Mouse (Mus musculus) right cerebral cortex, adult 2 months (tissue): Measurements from ENCODE around the gene Palld.

Experiments used
- DNase-seq, 2 experiments: peaks; one replicate each; pipeline ENCODE4 v3.0.0; 2021 to 2022; ENCODE audit warnings: low spot score in 2 of 2

The Palld gene

DNA sequence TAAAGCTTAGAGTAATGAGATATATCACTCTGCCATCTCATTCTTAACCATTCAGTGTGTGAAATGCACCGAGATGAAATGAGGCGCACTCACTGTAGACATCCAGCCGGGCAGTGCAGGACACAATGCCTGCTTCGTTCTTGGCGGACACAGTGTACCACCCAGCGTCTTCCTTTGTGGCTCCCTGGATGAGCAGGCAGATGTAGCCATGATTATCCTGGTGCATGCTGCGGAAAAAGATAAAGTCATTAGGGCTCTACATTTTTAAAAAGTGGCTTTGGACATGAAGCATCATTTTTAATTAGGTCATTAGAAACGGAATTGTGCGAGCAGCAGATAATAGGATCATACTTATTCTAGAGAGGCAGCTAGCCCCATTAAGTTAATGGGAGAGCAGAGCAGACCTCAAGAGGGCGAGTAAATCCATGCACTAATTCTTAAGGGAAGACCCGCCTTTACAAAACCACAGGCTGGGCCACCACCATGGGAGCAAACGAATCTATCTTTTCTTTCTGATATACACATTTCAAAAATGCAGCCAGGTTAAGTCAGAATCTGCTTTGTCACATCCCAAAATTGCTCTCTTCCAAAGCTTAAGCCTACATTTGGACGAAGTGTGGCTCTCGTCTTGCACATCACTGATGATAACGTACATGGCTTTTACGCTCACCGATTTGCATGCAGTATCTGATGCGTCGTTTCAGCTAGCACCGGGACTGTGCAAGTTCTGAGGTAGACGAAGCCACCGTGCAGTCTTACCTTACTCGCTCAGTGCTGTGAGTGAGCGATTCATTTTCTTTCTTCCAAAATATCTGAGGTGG lies 387.2 kb downstream of the Palld start:
- peak; percentile 17 to 21 for DNase-seq

DNA sequence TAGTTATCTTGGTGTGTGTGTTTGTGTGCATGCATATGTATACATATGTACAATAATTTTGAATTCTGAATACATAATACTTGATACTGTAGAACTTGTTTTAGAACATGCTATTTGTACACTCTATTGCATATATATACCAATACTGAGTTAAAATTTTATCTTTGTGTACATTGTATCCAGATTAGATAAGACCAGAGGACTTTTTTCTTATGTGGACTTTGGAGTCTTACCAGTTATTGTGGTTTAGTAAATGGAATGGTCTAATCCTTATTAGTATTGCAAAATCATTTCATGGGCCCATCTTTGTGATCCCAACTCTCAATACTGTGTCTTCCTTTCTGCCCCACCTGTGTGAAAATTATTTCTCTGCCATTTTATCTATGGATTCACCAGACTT lies 400.2 kb downstream of the Palld start:
- DNase-seq, result no peak

DNA sequence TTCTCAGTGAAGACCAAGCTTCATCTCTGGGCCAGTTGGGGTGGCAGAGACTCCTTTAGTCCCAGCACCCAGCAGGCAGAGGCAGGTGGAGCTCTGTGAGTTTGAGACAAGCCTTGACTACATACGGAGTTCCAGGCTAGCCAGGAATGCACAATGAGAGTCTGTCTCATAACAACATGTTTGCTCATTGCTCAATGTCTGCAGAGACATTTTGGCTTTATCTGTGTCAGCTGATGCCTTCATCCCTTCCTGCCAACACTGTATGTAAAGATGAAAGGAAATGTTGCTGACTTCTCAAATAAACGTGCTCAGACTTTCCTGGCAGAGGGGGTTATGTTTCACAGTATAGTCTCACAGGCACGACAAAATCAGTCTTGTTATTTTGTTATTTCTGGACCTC lies 401.6 kb downstream of the Palld start:
- DNase-seq, result no peak

DNA sequence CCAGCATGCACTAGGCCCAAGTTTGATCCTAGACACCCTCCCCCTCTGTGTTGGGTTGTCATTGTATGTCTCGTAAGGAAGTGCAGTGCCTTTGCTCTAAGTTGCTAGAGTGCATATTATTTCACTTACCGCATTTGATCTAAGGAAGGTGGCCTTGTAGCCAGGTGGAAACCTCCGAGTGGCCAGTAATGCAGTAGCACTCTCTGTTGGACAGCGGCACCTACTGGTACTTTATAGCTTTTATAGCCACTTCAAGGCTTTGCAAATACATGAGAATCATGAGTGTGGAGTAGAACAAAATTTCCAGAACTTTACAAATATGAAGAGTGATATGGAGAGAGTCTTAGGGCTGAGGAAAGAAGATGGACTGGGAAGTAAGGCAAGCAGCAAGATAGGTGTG lies 403.5 kb downstream of the Palld start:
- peak; percentile 27 to 37 for DNase-seq

DNA sequence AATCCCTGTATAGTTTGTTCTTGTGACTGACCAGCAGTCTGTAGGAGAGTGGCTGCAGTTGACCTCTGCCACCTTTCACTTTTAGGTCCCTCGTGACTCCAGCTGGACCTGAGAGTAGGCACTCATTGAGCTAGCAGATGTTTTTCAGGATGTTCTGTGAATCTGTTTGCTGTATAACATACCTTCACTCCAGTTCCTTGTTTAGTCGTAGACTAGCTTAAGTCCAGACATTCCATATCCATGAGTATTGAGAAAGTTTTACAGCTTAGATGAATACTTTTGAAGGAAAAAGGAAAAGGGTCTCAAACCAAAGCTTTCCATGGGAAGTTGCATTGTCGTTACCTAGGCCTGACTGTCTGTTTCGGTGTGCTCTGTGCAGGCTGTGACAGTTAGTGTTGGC lies 405.4 kb downstream of the Palld start:
- DNase-seq, result no peak

DNA sequence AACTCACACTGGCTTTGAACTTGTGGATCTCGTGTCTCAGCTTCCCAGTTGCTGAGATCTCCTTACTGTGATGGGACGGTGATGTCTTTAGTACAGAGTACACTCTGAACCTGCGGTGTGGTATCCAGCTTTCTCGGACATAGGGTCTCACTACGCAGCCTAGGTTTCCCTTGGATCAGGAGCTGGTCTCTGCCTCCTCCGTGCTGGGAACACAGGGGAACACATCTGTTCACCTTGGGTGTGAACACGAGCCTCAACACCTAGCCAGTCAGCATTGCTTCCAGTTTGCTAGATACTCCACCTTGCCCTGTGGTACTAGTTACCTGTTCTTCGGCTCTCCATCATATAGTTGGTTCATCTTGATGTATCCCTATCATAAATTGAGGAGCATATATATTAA lies 413.9 kb downstream of the Palld start:
- no peak for DNase-seq

DNA sequence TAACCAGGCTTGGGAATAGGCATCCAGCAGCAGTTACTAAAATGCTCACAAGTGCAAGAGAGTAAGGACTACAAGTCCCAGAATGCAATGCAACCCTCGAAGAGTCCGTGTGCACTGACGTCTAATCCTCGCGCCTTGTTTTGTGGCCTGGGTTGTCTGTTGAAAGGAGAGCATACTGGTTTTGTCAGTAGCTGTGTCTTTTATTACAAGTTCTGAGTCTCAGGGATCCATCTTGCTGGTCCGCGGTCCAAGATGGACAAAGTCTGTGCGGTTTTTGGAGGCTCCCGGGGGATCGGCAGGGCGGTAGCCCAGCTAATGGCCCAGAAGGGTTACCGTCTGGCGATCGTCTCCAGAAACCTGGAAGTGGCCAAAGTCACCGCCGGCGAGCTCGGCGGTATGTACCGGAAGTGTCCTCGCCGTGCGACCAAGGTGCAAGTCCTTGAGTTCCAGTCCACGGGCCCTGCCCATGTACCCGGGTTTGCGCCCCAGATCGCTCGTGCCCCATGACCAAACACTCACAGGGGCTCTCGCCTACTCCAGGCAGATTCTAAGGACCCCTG lies 414.8 kb downstream of the Palld start, which contains the start of gene Cbr4:
Gene Cbr4, plus strand, starts transcription at position 138 of the 560 bp plus-strand sequence.
- peak; percentile 91 to 94 for DNase-seq

DNA sequence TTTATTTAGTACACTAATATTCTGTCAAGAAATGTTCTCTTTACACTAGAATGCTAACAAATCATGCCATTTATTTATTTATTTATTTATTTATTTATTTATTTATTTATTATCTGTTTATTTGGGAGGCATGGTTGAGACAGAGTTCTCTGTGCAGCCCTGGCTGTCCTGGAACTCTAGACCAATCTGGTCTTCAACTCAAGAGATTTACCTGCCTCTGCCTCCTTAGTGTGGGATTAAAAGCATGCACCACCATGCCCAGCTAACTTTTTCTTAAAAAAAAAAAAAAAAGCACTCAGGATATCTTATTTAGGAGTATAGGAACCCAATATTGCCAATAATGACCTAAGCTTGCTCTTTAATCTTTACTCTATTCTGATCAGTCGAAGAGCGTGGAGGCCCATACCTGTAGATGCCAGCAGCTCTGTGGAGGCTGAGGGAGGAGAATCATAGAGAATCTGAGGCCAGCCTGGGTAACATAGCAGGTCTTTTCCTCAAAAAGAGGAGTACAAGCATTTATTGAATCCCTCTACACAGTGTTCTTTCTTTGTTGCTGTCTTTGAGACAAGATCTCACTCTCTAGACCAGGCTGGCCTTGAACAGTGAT lies 415.5 kb downstream of the Palld start:
- DNase-seq, result no peak

DNA sequence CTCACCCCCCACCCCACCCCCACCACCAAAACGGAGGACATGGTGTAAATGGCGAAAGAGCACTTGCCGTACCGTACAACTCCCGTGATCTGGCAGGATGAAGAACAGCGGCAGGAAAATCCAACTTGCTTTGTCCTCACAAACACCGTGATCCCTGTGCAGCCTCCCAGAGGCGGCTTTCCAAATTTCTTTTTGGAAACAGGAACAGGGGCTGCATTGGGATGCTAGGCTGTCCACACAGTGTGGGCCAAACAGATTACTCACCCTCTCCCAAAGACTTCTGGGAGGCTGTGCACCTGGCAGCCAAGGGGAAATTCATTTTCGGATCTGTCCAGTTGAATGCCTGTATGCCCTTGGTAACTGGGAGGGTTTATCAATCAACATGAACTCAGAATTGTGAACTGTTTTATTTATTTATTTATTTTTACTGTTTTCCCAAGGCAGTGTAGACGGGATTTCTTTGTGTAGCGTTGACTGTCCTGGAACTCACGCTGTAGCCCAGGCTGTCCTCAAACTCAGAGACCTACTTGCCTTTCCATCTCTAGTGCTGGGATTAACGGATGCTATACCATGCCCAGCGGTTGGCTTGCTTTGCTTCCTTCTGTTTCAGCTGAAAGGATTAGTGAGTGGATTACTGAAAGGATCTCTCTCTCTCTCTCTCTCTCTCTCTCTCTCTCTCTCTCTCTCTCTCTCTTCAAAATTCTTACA lies 422.1 kb downstream of the Palld start:
- no peak for DNase-seq

DNA sequence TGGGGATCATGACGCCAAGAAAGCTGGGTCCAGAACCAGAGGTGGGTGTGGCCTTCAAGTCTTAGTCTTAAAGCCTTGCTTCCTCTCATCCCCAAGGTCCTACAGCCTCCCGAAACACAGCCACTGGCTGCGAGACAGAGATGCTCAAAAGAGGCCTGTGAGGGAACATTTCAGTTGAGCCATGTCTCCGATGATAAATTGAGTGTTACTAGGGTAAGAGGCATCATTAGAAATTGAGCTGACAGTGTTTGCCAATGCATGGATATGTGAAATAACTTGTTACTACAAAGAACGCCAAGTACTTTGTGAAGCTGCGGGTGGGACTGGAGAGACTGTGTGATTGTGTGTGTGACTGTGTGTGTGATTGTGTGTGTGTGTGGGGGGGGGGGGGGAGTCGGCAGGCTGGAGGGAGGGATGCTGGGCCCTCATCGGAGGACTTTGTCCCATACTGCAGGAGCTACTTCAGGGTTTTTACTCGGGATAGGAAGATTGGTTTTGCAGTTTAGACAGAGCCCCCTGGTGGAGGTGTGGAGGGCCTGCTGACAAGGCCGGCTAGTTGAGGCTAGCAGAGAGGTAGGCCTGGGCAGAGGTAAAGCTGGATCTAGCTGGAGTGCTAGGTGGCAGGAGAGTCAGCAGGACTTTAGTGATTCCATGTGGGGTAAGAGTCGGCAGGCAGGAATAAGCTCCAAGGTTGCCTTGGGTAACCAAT lies 422.8 kb downstream of the Palld start:
- DNase-seq, result peak; percentile 53 to 71

DNA sequence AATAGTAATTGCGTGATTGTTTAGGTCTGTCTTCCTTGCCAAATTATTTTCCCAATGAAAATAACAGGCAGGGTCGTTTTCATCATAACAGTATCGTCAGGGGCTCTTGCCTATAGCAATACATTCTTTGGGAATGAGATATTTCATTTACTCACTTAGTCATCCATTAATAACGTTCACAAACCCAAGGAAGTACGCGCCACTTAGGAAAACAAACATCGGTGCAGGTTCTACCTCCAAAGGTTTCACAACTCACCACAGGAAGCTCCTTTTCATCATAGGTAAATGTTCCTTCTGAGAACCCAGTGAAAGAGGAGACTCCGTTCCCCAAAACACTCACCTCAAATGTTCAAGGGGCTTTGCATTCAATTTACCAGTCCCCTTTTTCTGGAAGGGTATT lies 423.7 kb downstream of the Palld start:
- no peak for DNase-seq

DNA sequence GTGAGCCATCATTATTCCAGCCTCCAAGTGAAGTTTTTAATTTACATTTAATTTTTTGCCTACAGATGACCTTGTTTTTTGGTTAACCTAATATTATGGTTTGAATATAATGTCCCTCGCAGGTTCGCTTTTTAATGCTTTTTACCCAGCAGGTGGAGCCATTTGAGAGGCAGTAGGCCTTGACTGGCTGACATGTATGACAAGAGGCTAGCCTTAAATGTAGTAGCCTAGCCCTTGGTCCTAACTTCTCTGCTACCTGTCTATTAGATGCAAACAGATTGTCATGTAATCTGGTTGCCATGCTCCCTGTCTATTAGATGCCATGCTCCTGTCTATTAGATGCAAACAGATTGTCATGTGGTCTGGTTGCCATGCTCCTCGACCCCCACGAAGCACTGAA lies 424.3 kb downstream of the Palld start:
- no peak for DNase-seq

DNA sequence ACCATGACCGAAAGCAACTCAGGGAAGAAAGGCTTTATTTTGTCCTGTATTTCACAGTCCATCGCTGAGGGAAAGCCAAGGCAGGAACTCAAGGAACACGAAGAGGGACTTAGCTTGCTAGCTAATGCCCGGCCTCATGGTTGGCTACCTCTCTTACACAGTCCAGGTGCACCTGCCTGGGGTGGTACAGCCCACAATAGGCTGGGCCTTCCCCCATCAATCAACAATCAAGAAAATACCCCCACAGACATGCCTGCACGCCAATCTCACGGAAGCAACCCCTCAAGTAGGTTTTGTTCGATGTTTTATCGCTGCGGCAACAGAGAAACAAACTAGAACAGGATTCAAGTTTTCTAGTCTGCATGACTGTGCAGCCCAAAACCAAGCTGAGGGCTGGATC lies 426.3 kb downstream of the Palld start:
- DNase-seq, result no peak

DNA sequence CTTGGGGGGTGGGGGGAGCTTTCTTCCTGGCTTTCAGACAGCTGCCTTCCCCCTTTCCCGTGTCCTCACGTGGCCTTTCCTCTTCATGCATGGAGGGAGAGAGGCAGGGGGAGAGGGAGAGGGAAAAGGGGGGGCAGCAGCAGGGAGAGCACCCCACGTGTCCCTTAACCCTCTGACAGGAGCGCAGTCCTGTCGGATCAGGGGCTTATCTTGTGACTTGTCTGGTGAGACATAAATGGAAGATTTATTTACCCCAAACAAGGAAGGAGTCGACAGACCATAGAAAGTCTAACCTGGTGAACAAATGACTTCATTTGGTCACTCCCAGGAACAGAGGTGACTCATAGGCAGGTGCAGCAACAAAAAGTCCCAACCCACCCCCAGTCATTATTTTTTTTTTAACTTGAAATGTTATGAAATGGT lies 427.2 kb downstream of the Palld start:
- no peak for DNase-seq

DNA sequence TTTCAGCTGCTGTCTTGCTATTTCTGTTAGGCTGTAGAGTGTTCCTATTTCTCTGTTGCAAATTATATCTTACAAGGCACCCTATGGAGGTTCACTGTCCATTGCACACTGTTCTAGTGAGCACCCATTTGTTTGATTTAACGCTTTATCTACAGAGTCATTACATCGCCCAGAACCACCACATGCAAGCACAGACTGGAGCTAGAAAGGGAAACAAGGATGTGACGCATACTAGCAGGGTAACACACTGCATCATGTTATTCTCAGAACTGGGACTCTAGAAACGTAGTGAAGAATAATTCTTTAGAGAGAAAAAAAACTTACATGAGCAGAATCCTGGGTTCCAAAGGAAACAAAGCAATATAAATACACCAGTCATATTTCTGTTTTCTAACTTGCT lies 432.3 kb downstream of the Palld start:
- peak in 1 of 2 experiments; percentile 13 for DNase-seq

DNA sequence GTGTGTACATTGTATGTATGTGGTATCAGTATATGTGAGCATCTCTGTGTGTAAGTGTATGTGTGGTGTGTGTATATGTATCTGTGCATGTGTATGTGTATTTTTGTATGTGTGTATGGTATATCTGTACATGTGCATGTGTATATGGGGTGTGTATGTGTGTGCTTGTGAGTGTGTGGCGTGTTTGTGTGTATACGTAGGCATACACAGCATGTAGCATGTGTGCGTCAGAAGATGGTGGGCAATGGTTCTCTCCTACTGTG lies 435.0 kb downstream of the Palld start:
- no peak for DNase-seq

DNA sequence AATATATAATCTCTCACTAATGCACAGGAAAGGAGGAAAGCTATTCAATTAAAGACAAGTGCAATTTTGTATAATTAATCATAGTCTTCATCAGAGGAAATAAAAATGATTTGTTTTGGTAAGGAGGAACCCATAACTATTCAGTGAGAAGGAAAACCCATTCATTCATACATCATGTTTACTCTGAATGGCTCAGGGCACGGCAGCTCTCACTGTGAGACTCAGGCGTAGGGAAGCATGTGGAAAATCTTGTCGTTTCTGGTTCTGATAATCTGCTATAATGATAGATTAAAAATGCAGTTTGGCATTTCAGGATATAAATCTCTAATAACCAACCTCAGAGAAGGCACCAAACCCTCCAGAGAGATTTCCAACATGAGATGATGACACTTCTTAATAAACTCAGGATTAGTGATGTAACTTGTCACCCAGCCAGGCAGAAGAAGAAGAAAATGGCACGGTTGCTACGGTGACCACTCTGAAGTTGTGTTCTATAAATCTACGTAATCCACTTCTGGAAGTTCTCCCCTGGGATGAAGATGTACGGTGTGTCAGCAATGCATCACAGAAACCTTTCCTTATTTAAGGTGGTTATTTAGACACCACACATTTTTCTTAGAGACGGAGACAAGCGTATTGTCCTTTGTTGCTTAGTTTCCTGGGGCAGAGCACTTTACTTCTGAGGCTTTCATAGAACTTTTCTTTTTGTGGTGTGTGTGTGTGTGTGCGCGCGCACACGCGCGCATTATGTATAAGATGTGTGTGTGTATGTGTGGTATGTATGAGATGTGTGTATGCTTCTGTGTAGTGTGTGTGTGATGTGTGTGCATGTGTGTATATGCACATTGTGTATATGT lies 435.6 kb downstream of the Palld start:
- DNase-seq, result no peak

DNA sequence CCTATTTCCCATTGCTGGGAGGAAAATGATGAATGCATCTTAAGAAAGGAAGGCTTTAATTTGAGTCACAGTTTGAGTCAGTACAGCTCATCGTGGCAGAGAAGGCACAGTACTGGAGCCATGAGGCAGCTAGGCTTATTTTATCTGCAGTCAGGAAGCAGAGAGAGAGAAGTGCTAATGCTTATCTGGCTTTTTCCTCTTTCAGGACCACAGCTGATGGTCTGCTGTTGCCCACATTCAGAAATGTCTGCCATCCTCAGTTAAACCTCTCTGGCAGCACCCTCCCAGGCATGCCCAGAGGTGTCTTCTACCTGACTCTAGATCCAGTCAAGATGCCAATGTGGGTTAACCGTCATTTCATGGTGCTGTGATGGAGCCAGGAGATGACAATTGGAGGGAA lies 438.1 kb downstream of the Palld start:
- no peak for DNase-seq

DNA sequence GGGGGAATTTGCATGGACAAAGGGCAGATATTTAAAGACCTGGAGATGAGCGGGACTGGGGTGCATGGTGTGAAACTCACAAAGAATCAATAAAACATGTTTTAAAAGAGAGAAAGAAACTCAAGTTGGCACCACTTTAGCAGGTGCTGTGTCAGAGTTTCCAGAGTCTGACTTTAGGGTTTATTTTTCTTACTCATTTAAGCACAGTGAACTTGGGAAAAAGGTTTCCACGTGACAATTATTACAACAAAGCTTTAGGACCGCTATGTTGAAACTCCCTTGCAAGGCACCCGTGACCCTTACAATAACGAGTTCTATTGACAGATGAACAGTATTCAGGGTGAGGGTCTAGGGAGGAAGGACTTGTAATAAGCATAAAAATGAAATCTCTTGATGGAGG lies 440.3 kb downstream of the Palld start:
- no peak for DNase-seq
